Mouse (Mus musculus) liver, postnatal 0 days (tissue): ENCODE measurements at regions not wholly inside any gene's neighbourhood (a gene's known extent, or its start where the extent isn't known, plus 50 kb on each side); places are given as distances from the start of the nearest gene placed in this dataset.

Experiments used
- CTCF ChIP-seq: sonication (generic); IDR thresholded peaks from 2 replicates; pipeline ENCODE4 v1.5.1; 2016; ENCODE audit warnings: antibody characterized with exemption, low read depth
- EP300 ChIP-seq: IDR thresholded peaks from 2 replicates; pipeline ENCODE4 v1.6.1; 2016; ENCODE audit warnings: antibody characterized with exemption, low read depth, mild to moderate bottlenecking

- no peak for TF ChIP-seq CTCF
- no peak for TF ChIP-seq EP300
Observed at GRCm38 (mm10) chr7:117930392-117930791, 185.6 kb downstream of the Rps15a start.
